Mouse (Mus musculus): Measurements from ENCODE around the gene Zfp638.
"Not testable (repeated sequence)": the region's sequence is repeated elsewhere in the genome, so short reads cannot be mapped to it uniquely, and the experiment has no call there.

Zfp638 gene

DNA sequence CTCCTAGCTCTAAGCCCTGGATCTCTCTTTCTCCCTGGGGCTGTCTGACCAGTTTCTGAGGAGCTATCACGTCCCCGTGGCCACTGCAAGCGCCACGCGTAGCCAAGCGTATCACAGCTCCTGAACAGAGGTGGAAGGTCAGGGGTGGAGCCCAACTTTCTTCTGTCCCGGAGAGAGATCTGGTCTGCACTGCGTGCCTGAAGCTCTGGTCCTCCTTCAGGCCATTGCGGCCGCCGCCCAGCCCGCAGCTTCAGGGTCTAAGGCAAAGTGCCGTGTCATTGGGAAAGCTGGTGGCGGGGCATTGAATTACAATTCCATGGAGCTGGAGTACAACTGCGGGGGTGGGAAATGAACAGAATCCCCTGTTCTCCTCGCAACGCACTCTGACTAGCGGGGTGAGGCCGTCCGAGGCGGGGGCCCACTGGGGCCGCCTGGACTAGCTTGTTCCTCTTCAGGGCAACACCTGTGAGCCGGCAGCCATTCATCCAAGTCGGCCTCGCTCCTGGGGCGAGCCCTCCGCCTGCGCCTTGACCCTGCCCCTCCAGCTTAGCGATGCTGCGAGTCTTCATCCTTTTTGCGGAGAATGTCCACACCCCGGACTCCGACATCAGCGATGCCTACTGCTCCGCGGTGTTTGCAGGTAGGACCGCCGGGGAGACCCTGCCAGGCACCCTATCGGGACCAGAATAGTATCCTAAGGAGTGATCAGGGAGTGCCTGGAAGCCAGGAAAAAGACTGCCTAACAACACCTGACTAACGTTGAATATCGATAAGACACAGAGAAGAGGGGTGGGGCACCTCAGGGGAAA is 141.7 kb downstream of the Zfp638 start, which contains the start of gene Dysf:
Gene Dysf (plus strand): TSS at position 228 of the 809 bp plus-strand sequence.
- DNase-seq (ENCODE audit: extremely low read depth, insufficient read length, low spot score) = peak; percentile 50

DNA sequence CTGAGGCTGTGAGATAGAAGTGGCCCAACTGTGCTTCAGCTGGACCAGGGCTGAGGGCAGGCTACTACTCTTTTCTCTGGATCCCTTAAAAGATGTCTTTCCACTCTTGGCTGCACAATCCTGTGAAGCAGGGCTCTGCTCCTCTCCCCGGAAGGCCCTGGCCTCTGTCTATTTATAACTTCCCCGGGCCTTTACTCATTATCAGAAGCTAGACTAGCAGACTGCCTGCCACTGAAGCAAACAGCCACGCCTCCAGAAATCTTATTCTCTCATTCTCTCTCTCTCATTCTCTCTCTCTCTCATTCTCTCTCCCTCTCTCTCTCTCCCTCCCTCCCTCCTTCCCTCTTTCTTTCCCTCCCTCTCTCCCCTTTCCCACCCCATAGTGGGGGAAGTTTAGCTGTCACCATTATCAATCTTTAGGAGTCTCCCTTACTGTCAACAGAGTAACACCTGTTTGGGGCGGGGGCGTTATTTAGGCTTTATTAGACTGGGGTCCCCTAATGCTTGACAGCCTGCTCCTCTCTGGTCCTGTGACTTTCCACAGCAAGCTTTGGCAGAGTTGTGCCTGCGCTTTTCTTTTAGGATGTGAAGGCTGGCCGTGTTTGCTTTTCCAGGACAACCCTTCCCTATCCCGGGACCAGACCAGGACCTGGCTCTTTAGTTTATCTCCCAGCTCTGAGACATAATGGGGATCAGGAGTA is 142.4 kb downstream of the Zfp638 start:
- no peak for DNase-seq (ENCODE audit: extremely low read depth, insufficient read length, low spot score)

DNA sequence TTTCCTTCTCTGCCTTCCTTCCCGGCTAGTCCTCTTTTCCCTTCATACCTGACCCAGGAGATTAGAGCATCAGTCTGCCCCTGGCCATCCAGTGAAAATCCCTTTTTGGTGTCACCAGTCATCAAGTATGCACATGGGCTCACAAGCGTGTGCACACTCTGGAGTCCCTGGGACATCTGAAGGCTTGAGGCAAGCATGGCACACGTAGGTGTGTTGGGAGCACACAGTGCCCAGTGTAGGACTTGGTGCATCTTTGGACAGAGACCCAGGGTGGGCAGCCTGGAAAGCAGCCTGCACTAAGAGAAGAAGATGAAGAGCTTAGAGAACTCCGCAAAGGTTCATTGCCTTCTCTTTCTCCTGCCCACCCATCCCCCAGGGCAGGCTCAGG is 143.0 kb downstream of the Zfp638 start:
- DNase-seq (ENCODE audit: extremely low read depth, insufficient read length, low spot score) = no peak

DNA sequence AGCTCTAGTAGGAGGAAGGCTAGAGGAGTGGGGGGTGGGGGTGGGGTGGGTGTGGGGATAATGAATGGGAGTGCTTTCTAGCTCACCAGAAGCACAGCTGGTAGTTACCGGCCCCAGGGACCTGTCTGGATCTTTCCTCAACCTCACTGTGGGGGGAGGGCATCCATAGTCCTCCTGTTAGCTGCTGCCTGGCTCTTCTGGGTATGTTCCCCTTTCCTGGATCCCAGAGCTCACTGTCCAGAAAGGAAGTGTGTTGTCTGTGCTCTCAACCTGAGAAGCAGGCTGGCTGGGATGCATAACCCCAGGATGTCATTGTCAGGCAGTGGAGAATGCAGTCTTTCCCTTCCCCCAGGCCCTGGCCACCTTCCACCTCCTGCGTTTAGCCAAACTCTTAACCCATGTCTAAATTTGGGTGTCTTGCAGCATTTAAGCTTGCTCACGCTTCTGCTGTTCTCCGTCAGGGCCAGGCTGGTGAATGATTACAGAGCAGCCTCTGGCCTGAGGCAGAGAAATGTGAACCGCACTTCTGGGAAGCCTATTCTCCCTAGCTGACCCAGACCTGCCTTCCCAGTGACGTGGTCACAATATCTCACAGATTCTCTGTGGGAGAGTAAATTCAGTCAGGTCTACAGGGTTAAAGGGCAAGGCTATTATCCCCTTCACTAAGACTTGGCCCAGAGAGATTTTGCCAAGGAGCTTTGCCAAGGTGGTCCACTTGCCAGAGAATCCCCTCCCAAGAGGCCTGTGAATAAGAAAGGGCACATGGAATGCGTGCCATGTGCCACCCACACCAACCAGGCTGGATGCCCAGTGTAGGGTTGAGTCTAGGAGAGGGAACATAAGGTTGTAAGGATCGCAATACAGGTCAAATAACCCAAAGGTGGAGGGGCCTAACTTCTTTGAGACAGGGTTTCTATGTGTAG is 143.7 kb downstream of the Zfp638 start:
- DNase-seq (ENCODE audit: extremely low read depth, insufficient read length, low spot score) = peak; percentile 60

DNA sequence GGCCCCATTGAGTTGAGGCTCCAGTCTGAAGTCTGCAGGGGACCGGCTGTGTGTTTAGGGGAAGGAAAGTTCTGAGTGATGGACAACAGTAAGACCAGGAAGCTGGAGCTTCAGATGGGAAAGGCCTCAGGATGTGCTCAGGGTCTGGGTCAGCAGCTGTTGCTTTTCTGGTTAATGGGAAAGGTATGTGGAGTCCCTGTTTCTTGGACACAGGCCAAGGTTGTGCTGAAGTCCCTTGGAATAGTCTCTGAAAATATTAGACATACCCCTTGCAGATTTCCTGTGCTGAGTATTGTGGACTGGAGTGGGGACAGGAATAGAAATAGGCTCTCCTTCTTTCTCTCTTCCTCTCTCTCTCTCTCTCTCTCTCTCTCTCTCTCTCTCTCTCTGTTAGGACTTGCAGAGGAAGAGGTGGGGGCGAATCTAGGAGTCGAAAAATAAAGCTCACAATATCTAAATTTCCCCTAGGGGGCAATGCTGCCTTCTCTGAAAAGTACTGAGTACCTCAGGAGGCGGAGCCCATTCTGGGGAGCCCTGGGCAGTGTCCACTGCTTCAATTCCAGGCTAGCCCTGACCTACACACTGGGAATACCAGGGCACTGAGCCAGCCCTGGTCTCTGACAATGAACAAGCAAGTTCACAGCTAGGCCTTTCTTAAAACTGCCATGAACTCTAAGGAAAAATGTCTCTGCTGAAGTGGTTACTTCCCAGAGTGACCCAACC is 148.2 kb downstream of the Zfp638 start:
- peak; percentile 38 for DNase-seq (ENCODE audit: extremely low read depth, insufficient read length, low spot score)

DNA sequence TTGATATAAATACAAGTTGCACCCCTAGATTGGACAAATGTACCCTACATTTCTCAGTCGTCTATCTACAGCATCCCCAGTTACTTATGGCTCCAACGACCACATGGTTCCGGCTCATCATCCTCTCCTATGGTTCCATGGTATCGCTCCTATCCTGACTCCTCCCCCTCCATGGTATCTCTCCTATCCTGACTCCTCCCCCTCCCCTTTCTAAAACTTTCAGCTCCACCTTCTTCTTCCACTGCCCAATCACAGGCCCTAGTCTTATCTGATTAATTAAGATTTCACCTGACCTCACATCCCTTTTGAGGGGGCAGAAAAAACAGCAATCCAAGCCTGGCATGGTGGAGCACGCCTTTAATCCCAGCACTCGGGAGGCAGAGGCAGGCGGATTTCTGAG is 149.9 kb downstream of the Zfp638 start:
- DNase-seq (ENCODE audit: extremely low read depth, insufficient read length, low spot score) = no peak

DNA sequence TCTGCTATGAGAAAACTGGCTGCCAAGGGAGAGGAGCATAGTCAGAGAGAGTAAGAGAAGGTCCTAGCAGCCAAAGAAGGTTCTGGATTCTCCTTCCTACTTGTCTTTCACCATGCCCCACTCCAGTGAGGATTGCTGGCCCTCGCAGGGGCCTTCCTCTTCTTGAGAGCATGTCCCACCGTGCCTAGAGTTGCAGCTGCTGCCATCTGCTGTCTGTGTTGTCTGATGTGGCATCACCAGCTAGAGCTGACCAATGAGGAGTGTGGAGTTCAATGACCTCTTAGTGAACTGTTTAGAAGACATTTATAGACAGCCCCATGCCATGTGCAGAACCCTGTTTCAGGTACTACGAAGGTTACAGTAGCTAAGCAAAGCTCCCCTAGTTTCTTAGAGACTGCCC is 150.5 kb downstream of the Zfp638 start:
- DNase-seq (ENCODE audit: extremely low read depth, insufficient read length, low spot score) = no peak

DNA sequence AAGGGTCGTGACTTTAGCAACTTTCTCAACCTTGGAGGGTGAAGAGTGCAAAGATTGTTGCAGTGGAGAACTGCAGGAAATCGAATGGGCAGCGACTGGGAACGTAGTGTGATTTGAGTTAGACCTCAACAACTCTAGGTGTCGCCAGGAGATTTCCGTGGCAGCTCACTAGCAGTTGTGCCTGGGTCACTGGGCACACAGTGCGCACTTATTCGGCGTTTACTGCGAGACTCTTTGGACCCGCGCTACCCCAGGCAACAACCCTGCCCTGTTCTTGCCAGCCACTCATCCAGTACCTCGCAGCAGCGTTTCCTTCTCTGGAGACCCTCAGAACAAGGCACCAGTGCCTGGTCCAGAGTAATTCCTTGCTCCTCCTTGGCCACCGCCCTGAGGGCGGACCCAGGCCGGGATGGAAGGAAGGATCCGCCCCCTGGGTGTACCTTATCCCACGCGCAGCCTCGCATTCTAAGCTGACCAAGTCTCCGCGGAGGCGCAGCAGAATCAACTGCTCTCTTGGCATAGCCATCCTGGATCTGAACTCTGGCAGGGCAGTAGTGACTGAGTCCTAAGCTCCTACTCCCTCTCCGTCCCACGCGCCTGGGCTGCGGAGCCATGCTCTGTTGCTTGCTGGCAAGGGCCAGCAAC is 152.1 kb downstream of the Zfp638 start:
- no peak for DNase-seq (ENCODE audit: extremely low read depth, insufficient read length, low spot score)

DNA sequence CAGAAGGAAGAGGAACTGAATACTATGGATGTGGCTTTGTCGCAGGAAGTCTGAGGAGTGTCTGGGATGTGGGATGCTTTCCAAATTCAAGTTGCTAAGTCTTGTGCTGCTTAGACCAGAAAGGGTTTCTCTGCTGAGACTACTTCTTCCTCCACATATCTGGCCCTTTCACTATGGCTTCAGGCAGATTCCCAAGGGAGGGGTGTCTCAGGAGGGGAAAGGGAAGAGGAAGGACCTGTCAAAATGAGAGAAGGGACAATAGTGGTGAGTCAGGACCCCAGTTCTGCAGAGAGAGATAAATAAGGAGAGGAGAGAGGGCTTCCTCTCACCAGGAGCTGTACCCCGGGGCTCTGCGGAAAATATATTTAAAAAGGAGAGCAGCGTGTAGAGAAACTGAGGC is 153.1 kb downstream of the Zfp638 start:
- DNase-seq (ENCODE audit: extremely low read depth, insufficient read length, low spot score) = no peak

DNA sequence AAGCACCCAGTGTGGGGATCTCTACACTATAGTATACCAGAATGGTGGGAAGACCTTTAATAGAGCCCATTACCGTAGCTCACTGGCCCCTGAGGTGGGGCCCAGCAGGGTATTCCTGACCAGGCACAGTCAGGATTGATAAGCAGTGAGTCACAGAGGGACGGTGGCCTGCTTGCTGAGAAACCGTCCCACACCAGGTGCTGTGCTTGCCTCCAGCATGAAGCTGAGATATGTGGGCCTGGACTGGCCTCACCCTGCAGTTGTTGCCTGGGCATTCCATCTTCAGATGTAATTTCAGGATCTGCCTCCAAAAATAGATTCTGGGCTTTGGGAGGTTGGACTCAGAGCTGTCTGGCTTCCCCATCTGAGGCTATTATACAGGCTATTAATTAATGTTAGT is 155.1 kb downstream of the Zfp638 start:
- no peak for DNase-seq (ENCODE audit: extremely low read depth, insufficient read length, low spot score)

DNA sequence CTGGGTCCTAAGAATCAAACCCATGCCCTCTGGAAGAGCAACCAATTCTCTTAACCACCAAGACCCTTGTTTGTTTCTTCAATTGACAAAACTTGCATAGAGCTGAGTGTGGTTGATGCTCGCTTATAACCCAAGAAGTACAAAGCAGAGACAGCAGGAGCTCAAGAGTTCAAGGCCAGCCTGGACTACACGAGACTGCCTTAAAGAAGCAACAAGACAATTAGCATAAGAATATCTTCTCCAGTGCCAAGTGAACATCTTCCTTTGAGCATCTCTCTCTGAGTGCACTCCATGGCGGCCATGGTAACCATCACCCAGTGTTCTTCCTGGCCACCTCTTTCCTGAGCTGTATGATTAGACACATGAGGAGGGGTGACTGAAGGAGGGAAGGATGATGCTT is 158.7 kb downstream of the Zfp638 start:
- DNase-seq (ENCODE audit: extremely low read depth, insufficient read length, low spot score) = no peak

DNA sequence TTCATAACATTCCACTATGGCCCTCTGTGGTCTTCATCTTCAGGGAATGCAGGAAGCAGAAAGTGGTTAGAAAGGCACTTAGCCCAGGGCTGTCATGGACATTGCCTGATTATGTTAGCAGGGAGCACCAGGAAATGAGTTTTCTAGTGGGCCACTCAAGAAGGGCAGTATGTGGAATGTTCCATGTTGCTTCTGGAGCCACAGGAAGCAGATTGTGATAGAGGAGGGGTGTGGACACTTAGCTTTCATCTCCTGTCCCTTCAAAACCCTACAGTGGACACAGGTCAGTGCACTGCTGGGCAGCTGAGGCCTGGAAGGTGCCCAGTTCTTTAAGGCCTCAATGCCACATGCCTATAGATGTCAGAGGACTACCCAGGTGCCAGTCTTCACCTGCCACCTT is 161.9 kb downstream of the Zfp638 start:
- no peak for DNase-seq (ENCODE audit: extremely low read depth, insufficient read length, low spot score)

DNA sequence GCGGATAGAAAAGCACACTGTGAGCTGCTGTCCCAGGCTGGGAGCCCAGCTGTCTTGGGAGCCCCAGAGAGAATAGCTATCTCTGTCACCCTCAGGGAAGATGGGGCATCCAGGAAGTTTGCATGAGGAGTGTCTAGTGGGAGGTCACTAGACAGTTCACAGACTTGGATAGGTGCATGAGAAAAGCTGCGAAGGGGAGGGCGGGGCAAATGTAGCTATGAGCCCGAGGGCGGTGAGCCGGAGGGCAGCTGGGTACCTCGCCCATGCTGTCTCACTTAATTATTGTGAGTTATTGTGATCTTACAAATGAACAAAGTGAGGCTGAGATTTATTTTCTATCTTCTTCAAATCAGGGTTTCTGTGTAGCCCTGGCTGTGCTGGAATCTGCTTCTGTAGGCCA is 162.9 kb downstream of the Zfp638 start:
- no peak for DNase-seq (ENCODE audit: extremely low read depth, insufficient read length, low spot score)

DNA sequence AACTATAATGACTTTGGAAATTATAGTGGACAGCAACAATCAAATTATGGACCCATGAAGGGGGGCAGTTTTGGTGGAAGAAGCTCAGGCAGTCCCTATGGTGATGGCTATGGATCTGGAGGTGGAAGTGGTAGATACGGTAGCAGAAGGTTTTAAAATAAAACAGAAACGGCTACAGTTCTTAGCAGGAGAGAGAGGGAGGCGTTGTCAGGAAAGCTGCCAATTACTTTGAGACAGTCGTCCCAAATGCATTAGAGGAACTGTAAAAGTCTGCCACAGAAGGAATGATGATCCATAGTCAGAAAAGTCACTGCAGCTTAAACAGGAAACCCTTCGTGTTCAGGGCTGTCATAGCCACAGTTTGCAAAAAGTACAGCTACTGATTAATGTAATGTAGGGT is 165.6 kb downstream of the Zfp638 start:
- DNase-seq (ENCODE audit: extremely low read depth, insufficient read length, low spot score) = not testable (repeated sequence)

Data from 3134 (cell line).